Mouse (Mus musculus) bone marrow, adult 2 months (tissue): ENCODE data around the gene Tfam.

Source experiments
- CTCF ChIP-seq: fragments of 200-500 bp; IDR thresholded peaks from 2 replicates; pipeline ENCODE4 v1.5.1; 2011; ENCODE audit warnings: low read length, control low read depth; ENCODE audit not compliant: control insufficient read depth, insufficient read depth
- POLR2A ChIP-seq: fragments of 200-500 bp; IDR thresholded peaks from 2 replicates; pipeline ENCODE4 v1.6.1; 2011; ENCODE audit warnings: low read depth, mild to moderate bottlenecking, control low read depth, low read length, borderline replicate concordance; ENCODE audit not compliant: control insufficient read depth

DNA sequence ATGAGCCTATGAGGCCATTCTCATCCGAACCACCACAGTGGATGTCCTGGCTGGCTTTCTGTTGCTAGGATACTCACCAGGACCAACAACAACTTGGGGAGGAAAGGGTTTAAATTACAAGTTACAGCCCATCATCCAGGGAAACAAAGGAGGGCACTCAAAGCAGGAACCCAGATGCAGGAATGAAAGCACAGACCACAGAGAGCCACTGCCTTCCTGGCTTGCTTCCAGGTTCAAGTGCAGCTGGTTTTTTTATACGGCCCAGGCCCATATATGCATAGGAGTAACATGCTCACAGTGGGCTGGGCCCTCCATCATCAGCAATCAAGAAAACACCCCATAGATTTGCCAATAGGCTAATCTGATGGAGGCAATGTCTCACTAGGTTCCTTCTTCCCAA is 15.4 kb downstream of the Tfam start:
- TF ChIP-seq CTCF (no peak), POLR2A (no peak)
